Mouse (Mus musculus) midbrain, embryonic 16.5 days (tissue): ENCODE measurements at regions not wholly inside any gene's neighbourhood (a gene's known extent, or its start where the extent isn't known, plus 50 kb on each side); places are given as distances from the start of the nearest gene placed in this dataset.

Source experiments
- ATAC-seq: fragments of 200-750 bp; cut with Nextera tagmentation; 2 replicates; pipeline ENCODE4 v1.8.0; 2017; ENCODE audit warnings: moderate TSS enrichment
- H3K27ac ChIP-seq: fragments of 300-500 bp; sonication (generic); 2 replicates; pipeline ENCODE4 v1.5.1; 2014; ENCODE audit warnings: mild to moderate bottlenecking, low read length, mixed read lengths
- H3K27me3 ChIP-seq: fragments of 300-500 bp; sonication (generic); 2 replicates; pipeline ENCODE4 v1.6.1; 2014; ENCODE audit warnings: low read depth, low read length, mixed read lengths; ENCODE audit not compliant: control insufficient read depth, insufficient read depth
- H3K36me3 ChIP-seq: fragments of 300-500 bp; sonication (generic); 2 replicates; pipeline ENCODE4 v1.6.1; 2014; ENCODE audit warnings: mild to moderate bottlenecking, low read length, moderate library complexity, mixed read lengths; ENCODE audit not compliant: control insufficient read depth, insufficient read depth
- H3K4me1 ChIP-seq: fragments of 300-500 bp; sonication (generic); 2 replicates; pipeline ENCODE4 v1.6.1; 2014; ENCODE audit warnings: mild to moderate bottlenecking, low read length, mixed read lengths; ENCODE audit not compliant: control insufficient read depth, insufficient read depth
- H3K4me2 ChIP-seq: fragments of 300-500 bp; sonication (generic); 2 replicates; pipeline ENCODE4 v1.6.1; 2014; ENCODE audit warnings: mild to moderate bottlenecking, low read length, mixed read lengths
- H3K4me3 ChIP-seq: fragments of 300-500 bp; sonication (generic); 2 replicates; pipeline ENCODE4 v1.5.1; 2014; ENCODE audit warnings: low read depth, mild to moderate bottlenecking, low read length, moderate library complexity, mixed read lengths
- H3K9ac ChIP-seq: fragments of 300-500 bp; sonication (generic); 2 replicates; pipeline ENCODE4 v1.6.1; 2014; ENCODE audit warnings: low read depth, low read length, mixed read lengths
- H3K9me3 ChIP-seq: fragments of 300-500 bp; sonication (generic); replicated peaks from 2 replicates; pipeline ENCODE4 v1.6.1; 2014; ENCODE audit warnings: mild to moderate bottlenecking, low read length, mixed read lengths; ENCODE audit not compliant: control insufficient read depth, poor library complexity, severe bottlenecking
- WGBS: fragments of 180-500 bp; shearing (Covaris S2); extraction: QIAGEN DNeasy Blood & Tissue Kit; methylation state at CpG from one replicate; pipeline ENCODE4 v1.1.7; 2014; 5-methylcytosine and 5-hydroxymethylcytosine counted together

GRCm38 (mm10) chr10:72484315-72484714, 170.3 kb upstream of the Zwint start:
- H3K4me3 ChIP-seq = no peak overlapping the region
- no peak overlapping the region for H3K4me2 ChIP-seq
- no peaks in the 10 kb centered on the region for H3K9me3 ChIP-seq
- no peaks in the 10 kb centered on the region for H3K27me3 ChIP-seq
- no peak overlapping the region for H3K9ac ChIP-seq
- WGBS = 67% methylated on average over 3 of the region's 3 CpGs
- ATAC-seq = no peak
- no peaks in the 10 kb centered on the region for H3K4me1 ChIP-seq
- H3K36me3 ChIP-seq = no peaks in the 10 kb centered on the region
- no peak overlapping the region for H3K27ac ChIP-seq

GRCm38 (mm10) chr10:72532431-72532830, 122.2 kb upstream of the Zwint start:
- Histone ChIP-seq H3K9ac (no peak overlapping the region), H3K4me1 (no peaks in the 10 kb centered on the region), H3K27ac (no peak overlapping the region), H3K4me2 (no peak overlapping the region), H3K36me3 (no peaks in the 10 kb centered on the region), H3K27me3 (no peaks in the 10 kb centered on the region), H3K4me3 (no peak overlapping the region), H3K9me3 (no peaks in the 10 kb centered on the region)
- 71% methylated on average over 3 of the region's 3 CpGs for WGBS
- ATAC-seq = no peak

GRCm38 (mm10) chr10:72533427-72533826, 121.2 kb upstream of the Zwint start:
- Histone ChIP-seq H3K36me3 (no peaks in the 10 kb centered on the region), H3K27me3 (no peaks in the 10 kb centered on the region), H3K27ac (no peak overlapping the region), H3K9ac (no peak overlapping the region), H3K9me3 (no peaks in the 10 kb centered on the region), H3K4me1 (no peaks in the 10 kb centered on the region), H3K4me2 (no peak overlapping the region), H3K4me3 (no peak overlapping the region)
- no peak for ATAC-seq
- 64% methylated on average over 3 of the region's 3 CpGs for WGBS

GRCm38 (mm10) chr10:72533859-72534258, 120.8 kb upstream of the Zwint start:
- Histone ChIP-seq H3K9ac (no peak overlapping the region), H3K4me2 (no peak overlapping the region), H3K27me3 (no peaks in the 10 kb centered on the region), H3K4me1 (no peaks in the 10 kb centered on the region), H3K9me3 (no peaks in the 10 kb centered on the region), H3K27ac (no peak overlapping the region), H3K4me3 (no peak overlapping the region), H3K36me3 (no peaks in the 10 kb centered on the region)
- WGBS = 63% methylated on average over 4 of the region's 4 CpGs
- ATAC-seq = 0 out of 2 replicates have a peak, but pooled peaks have one; percentile 25

GRCm38 (mm10) chr10:72549564-72549963, 105.1 kb upstream of the Zwint start:
- Histone ChIP-seq H3K4me1 (no peaks in the 10 kb centered on the region), H3K9ac (no peak overlapping the region), H3K9me3 (no peaks in the 10 kb centered on the region), H3K27me3 (no peaks in the 10 kb centered on the region), H3K4me3 (no peak overlapping the region), H3K4me2 (no peak overlapping the region), H3K36me3 (no peaks in the 10 kb centered on the region), H3K27ac (no peak overlapping the region)
- whole genome bisulfite sequencing = 67% methylated on average over 1 of the region's 1 CpGs
- no peak; the same call in 1 of the 2 replicates for ATAC-seq

- H3K36me3 ChIP-seq = no peaks in the 10 kb centered on the region
- 82% methylated on average over 7 of the region's 7 CpGs for WGBS
- no peak overlapping the region for H3K4me3 ChIP-seq
- ATAC-seq = no peak
- no peaks in the 10 kb centered on the region for H3K9me3 ChIP-seq
- H3K4me1 ChIP-seq = no peaks in the 10 kb centered on the region
- no peaks in the 10 kb centered on the region for H3K27me3 ChIP-seq
- H3K9ac ChIP-seq = no peak overlapping the region
- H3K4me2 ChIP-seq = no peak overlapping the region
- no peak overlapping the region for H3K27ac ChIP-seq
Measured at GRCm38 (mm10) chr10:72551561-72551960, 103.1 kb upstream of the Zwint start.

- Histone ChIP-seq H3K9me3 (no peaks in the 10 kb centered on the region), H3K4me3 (no peak overlapping the region), H3K9ac (no peak overlapping the region), H3K36me3 (no peaks in the 10 kb centered on the region), H3K27me3 (no peaks in the 10 kb centered on the region), H3K27ac (no peak overlapping the region), H3K4me2 (no peak overlapping the region), H3K4me1 (no peaks in the 10 kb centered on the region)
- no peak; the same call in 1 of the 2 replicates for ATAC-seq
- 57% methylated on average over 9 of the region's 9 CpGs for WGBS
Measured at GRCm38 (mm10) chr10:72573991-72574652, 80.5 kb upstream of the Zwint start.

- Histone ChIP-seq H3K9me3 (no peaks in the 10 kb centered on the region), H3K27ac (no peak overlapping the region), H3K27me3 (no peaks in the 10 kb centered on the region), H3K4me3 (no peak overlapping the region), H3K4me1 (no peaks in the 10 kb centered on the region), H3K36me3 (no peaks in the 10 kb centered on the region), H3K4me2 (no peak overlapping the region), H3K9ac (no peak overlapping the region)
- 95% methylated on average over 3 of the region's 3 CpGs for WGBS
- ATAC-seq = no peak
Measured at GRCm38 (mm10) chr10:72577713-72578112, 76.9 kb upstream of the Zwint start.

- Histone ChIP-seq H3K27me3 (no peaks in the 10 kb centered on the region), H3K4me3 (no peak overlapping the region), H3K4me2 (no peak overlapping the region), H3K36me3 (no peaks in the 10 kb centered on the region), H3K9me3 (no peaks in the 10 kb centered on the region), H3K9ac (no peak overlapping the region), H3K27ac (no peak overlapping the region), H3K4me1 (no peaks in the 10 kb centered on the region)
- 72% methylated on average over 7 of the region's 7 CpGs for WGBS
- no peak for ATAC-seq
Measured at GRCm38 (mm10) chr10:72578501-72578900, 76.1 kb upstream of the Zwint start.
